Mouse (Mus musculus): ENCODE data around the gene Gje1.

DNA sequence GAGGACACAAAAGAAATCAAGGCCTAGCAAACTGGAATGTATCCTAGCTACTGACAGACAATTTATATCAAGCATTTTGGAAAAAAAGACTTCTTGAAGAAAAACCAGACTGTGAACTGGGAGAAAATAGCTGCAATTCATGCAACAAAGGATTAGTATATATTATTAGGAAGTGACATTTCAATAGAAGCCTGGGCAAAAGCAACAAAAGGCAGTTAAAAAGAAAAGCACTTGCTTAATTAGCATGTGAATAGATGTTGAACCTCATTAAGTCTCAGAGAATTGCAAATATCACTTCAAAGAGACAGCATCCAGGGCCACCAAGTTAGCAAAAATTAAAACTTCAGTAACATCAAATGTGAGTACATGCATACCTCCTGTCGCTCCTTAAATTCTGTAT is 14.8 kb downstream of the Gje1 start:
- TF ChIP-seq CTCF (conservative IDR thresholded peaks at IDR 0.05; ENCODE audit: insufficient read depth, insufficient read length, low read depth, low read length) (no peak), POLR2A (IDR thresholded peaks at IDR 0.05; ENCODE audit: low read depth, low read length) (no peak)

All from kidney, adult 2 months (tissue).